Mouse (Mus musculus): Measurements from ENCODE around the gene Sprtn.

The Sprtn gene

DNA sequence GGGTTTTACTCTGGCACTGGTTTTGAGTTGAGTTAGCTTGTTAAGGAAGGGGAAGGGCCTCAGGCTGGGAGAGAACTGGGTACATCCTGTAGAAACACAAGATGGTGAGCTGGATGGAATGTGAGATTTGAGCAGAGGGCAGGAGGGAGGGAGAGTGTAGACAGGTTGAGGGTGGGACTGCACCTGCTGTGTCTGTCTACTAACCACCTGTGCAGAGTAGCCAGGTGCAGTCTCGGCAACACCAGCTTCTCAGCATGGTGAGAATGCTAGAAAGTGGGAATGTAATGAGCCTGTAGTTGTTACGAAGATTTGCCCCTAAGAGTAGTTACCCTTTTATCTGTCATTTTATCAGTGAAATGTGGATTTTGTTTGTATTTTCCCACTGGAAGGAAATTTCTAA, 7.8 kb downstream of the Sprtn start:
- DNase-seq (ENCODE audit: low read depth), result no peak

DNA sequence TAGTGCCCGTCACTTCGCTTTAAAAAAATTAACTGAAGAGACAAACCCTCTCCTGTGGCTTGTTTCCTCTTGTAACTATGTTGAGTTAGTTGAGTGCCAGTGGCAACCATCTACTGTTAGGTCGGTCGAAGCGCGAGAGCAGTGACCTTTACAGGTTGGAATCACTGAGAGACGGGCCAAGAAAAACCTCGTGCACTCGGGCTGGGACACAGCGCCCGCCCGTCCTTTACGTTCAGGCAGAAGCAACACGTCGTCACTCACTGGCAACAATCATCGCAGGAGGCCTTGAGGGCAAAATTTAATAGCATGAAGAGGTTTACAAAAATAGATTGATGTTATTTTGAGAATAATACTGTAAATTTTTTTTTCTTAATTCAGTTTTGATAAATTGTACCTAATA, 12.2 kb downstream of the Sprtn start:
- DNase-seq (ENCODE audit: low read depth), result no peak

DNA sequence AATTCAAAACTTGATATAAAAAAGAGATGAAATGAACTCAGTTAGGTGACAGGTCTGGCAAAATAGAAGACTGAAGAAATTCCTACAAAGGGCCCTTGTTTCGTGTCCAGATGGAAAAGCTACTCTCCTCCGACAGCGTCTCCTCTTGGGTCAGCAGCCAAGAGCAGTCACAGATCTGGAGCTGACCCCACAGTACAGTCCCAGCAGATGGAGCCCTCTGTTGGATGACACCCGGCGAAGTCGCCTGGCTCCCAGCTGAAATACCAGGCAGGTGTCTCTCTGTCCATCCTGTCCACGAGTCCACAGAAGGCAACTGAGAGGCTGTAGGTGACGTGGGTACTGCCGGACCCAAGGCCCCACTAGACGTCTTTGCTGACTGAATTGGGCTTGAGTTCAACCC, 12.7 kb downstream of the Sprtn start:
- DNase-seq (ENCODE audit: low read depth), result no peak

DNA sequence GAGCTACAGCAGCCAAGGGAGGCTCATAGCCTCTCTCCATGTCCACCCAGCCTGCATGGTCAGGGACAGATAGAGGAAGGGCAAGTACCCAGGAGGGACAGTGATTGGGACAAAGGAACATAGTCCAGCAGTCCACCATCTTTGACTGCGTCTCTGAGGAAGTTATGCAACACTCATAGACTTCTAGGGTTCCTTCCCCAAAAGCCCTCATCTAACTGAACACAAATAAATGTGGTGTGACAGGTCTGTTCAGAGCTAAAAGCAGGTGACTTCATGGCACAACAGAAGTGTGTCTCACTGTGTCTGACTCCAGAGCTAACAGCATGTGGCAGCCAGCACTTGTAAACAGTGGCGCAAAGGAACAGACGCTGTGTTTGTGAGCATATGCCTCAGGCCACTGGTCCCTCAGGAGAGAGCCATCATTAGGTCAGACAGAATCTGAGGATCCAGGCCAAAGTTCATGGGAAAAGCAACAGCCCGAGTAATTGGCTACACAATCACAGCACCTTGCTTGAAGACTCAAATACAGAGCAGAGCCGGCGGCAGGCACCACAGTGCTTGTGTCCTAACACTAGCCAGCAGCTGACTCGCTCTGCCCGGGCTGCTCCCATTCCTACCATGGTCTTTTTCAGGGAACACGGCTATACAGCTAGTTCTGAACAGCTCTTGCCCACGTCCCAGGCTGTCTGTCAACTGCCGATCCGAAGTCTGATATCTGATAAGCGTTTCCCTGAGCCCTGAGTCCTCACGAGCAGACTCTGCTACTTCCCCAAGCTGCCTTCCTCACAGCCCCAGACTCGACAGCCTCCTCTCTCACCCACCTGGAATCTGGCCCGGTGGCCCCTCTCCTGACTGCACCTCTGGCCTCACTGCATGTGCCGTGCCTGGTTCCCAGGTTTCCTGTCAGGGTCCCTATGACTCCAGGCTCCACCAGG, 14.5 kb downstream of the Sprtn start:
- DNase-seq (ENCODE audit: low read depth), result peak; percentile 47

DNA sequence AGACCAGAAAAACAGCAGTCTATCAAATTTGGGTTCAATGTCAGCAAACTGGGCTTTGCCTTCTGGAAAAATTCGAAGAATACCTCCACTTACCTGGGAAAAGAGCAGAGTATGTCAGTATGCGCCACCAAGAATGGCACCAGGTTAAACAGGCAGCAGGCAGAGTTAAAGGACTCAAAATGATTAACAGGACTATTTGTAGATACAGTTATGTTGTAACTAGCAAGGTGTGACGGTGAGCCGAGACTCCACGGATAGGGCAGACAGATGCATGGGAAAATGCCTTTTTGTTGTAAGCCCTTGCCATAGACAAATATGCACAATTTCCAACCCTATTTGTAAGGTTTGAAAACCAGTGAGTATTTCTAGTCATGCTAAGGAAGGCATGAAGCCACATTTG, 16.4 kb downstream of the Sprtn start:
- no peak for DNase-seq (ENCODE audit: low read depth)

DNA sequence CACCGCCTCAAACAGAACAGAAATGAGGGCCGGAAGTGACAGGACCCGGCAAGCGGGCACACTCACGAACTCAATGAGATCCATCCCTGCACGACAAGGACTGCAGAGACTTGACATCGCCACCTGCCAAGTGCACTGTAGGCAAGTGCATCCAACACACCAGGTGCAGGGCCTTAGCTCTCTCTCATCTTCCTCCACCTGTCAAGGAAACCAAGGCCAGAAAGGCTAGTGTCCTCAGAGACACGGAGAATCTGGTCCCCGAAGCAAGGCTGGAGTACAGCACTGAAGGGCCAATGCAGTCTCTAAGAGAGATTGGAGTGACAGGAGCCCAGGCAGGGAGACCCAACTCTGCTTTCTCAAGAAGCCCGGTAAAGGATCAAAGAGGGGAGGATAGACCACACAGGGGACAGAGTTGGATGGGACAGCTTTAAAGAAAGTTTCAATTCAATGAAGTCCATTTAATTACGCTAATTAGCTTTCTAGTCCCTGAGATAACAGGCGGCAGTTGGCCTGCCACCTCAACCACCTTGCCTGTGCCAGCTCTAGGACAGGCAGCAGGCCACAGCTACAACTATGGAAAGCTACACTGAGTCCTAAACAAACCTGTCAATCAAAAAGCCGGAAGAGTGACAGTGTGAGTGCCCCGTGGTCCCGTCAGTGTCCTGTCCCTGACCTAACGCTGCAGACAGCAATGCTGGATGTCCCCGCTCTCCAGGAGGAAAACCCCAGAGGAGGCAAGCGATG, 20.2 kb downstream of the Sprtn start:
- DNase-seq (ENCODE audit: low read depth), result no peak

DNA sequence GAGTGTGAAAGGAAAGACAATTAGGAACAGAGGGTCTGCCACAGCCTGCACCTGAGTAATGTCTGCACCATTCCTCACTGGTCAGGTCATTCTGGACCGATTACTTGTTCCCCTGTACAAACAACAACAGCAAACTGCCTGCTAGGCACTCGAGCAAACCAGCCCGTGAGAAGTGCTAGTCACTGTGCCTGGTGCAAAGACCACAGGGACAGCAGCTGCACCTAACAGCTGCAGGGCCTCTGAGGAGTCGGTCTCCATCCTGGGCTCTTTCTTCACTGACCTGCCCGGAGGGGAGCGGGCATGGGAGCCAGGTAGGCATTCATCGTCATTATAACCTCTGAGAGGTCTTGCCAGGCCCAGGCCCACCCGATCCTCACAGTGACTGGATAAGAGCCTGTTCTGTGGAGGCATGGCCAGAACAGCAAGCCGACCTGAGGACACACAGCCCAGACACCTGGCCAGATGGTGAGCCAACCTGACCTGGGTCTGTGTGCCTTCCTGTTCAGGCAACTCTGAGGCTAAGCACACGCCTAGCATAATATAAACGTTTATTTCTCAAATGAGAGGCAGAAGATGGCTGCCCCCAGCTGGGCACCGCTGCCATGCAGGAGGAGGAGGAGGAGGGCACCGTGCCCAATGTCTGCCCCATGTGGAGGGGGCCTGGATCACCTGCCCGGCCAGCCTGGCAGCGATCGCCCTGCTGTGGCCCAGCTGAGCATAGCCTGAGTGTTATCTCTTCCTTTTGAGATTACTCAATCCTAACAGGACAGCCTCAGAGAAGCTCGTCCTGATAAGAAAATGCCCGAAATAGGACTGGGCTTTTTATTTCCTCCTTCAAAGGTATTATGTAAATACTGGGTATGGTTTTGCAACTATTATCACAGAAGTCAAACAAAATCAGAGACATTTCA, 23.9 kb downstream of the Sprtn start:
- DNase-seq (ENCODE audit: low read depth), result peak; percentile 91

DNA sequence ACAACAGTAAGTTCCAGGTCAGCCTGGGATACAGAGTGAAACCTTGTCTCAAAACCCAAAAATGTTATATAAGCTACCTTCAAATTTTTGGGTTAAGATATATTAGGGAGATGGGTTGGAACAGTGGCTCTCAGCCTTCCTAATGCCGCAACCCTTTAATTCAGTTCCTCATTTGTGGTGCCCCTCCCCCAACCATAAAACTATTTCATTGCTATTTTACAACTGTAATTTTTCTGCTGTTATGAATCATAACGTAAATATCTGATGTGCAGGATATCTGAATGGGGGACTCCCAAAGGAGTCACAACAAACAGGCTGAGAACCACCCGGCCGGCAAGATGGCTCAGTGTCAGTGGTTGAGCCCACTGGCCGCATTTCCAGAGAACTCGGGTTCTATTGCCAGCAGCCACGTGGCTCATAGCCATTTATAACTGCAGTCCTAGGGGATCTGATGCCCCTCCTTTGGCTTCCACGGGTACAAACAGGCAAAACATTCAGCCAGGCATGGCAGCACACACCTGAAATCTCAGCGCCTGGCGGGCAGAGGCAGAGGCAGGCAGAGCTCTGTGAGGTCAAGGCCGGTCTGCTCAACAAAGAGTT, 24.9 kb downstream of the Sprtn start:
- peak; percentile 62 for DNase-seq (ENCODE audit: low read depth)

DNA sequence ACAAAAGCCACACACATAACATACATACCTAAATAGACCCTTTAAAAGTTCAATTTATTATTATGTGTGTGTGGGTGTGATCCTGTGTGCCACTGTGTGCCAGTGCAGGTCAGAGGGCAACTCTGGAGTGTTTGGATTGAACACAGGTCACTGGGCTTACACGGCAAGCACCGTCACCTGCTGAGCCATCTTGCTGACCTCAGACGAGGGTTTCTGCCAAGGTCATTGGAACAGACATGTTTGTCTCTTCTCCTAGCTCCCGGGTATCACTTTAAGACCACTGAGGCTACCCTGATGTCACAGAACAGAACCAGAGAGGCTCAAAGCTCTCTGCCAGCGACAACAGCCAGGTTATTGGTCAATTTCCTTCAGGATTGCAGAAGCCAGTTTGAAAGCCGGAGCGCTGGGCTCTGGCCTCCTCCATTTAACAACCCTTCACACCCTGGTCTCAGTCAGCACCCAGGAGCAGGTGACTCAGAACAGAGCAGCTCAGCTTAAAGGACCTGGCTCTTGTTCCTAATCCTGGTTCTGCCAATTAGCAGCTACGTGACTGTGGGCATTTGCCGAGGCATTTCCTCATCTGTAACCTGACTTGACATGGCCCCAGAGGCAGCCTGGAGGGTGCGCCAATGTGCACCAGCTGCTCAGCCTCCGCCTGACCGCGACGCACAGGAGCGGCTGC, 26.4 kb downstream of the Sprtn start:
- DNase-seq (ENCODE audit: low read depth), result peak; percentile 45

DNA sequence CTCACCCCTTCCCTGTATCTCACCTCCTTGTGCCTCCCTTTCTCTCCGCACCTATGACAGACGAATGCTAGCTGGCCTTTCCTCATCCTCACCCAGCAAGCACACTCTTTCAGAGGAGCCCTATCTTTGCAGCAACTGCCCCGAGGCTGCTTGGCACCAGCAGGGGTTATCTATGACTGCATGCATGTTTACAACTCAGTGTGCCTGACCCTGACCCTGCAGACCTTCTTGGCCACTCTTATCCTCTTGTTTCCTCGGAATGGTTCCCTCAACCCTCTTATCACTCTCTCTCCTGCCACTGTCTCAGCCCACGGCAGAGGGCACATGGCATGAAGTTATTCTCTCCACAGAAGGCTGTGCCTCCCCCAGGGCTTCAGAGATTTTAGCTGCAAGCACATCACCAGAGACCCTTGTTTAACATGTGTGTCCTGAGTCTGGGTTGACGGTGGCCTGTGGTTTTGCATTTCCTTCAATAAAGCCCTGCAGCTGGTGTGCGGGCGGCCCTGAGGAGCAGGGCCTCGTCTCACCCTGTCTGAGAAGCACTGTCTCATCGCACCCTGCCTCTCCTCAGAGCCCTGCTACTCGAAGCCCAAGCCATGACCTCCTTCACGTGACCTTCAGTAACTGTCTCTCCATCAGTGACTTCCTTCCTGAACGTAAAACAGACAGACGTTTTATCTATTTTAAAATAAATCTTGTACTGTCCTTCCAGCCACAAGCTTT, 28.0 kb downstream of the Sprtn start:
- DNase-seq (ENCODE audit: low read depth), result peak; percentile 52

DNA sequence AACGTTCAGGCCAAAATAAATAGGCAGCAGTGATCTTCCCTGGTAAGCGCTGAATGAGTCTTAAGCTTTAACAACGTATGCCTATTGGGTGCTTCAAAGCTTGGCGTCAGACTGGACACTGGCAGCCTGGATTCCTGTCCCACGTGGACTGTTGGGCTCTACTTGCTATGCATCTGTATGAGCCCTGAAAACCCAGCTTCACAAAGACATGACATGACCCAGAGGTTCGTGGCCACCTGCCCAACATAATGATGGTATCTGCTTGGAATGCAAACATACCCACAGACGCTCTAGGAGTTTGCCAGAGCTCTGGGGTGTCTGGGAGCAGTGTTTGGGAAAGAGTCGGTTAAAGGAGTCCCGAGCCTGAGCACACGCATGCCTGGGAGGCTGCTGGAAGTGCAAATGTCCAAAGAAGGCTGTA, 28.7 kb downstream of the Sprtn start:
- no peak for DNase-seq (ENCODE audit: low read depth)

DNA sequence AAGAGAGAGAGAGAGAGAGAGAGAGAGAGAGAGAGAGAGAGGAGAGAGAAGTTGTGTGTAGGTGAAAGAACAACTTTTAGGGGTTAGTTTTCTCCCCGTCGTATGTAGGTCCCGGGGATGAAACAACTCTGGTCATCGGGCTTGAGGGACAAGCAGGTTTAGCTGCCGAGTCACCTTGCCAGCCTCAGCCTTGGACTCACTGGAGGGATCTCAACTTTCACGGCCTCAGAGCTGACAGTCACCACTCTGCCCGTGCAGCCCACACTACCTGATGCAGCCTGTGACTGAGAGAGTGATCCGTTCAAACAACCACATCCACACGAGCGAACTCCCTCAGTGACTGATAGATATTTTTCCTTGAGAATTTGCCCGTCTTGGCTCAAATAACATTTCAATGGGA, 31.3 kb downstream of the Sprtn start:
- DNase-seq (ENCODE audit: low read depth), result no peak

DNA sequence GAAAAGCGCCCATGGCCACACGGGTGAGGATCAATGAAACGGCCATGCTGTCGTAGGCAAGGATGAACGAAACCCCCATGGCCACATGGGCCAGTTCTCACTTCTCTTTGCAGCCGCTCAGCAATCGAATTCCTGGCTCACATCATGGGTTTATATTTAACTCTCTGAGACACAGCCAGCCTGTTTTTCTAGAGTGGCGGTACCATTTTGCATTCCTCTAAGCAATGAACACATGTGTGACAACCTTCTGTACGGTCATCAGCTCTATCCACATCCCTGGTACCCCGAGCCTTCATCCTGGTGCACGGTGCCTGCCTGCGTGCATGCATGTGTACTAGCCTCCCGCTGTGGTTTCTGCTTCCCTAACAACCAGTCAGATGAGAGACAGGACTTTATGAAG, 32.4 kb downstream of the Sprtn start:
- DNase-seq (ENCODE audit: low read depth), result no peak

DNA sequence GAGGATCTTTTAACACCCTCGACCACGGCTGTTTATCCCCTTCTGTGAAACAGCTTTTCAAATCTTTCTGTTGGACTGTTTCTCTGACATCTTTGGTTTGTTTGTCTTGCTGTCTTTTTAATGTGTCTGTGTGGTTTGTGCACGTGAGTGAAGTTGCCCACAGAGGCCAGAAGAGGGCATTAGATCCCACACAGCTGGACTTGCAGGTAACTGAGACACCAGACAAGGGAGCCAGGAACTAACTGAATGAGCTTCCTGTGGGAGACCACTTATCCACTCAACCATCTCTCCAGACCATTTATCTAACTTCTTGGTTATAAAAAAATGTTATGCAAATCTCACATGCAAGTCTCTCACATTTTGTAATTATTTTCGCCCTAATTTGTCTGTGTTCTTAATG, 33.0 kb downstream of the Sprtn start:
- DNase-seq (ENCODE audit: low read depth), result peak; percentile 52

DNA sequence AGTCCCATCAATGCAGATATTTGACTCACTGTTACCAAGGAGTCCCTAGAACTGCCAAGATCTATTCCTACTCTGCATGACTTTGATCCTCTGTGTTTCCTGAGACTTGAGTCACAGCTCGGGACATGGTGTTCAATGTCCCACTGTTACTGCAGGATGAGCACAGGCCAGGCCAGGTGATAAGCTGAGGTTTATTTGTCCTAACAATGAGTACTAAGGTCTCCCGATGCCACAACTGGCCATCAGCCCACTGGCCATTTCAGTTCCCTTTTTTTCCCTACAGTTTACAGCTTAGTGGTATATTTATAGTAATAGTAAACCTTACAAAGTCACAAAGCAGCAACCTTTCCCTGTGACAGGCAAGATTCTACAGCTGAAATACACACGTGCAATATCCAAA, 34.7 kb downstream of the Sprtn start:
- no peak for DNase-seq (ENCODE audit: low read depth)

DNA sequence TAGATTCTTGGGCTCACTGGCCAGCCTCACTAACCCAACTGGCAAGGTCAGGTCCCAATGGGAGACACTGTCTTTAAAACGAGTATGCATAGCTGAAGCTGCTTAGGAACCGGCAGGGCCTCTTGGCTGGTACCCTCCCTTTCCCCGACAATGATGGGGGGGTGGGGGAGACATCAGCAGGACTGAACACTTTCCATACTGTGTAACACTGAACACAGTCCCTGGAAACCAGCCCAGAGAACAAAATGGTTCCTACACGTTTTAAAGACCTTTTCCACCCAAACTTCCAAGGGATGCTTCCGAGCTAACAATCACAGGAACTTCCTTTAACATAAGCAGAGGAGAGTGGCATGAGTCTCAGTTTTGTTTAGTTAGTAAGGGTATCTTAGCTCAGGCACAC, 37.4 kb downstream of the Sprtn start:
- DNase-seq (ENCODE audit: low read depth), result no peak

DNA sequence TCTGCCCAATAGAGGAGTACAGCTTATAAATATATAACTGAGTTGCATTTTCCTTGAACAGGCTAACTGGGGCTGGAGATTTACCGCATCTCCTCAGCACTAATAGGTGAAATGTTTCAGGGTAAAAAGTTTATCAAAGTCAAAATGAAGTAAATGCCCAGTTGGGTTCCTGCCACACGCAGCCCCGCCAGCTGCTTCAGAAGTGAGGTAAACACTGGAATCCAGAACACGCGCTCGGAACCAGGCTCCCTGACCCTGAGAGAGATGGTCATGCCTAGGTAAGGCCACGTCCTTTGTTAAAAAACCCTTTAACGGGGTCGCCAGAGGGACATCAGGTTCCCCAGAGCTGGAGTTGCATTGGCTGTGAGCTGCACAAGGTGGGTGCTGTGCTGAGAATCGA, 39.0 kb downstream of the Sprtn start:
- no peak for DNase-seq (ENCODE audit: low read depth)

DNA sequence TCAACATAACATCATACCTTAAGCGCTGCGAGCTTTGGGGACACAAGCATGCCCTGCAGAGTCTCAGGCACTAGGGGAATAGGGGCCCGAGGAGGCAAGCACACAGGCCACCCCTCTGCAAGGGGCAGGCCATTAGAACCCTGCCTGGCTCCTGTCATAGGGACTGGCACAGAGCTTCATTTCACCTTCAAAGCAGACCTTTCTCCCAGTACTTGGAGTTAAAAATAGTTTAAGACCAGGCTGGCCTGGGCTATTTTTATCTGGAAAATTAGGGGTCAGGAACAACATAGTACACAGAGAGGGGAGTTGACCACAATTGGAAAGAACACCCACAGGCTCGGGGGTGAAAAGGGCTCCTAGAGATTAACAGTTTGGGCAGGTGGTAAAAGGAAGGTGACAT, 39.6 kb downstream of the Sprtn start:
- DNase-seq (ENCODE audit: low read depth), result no peak

DNA sequence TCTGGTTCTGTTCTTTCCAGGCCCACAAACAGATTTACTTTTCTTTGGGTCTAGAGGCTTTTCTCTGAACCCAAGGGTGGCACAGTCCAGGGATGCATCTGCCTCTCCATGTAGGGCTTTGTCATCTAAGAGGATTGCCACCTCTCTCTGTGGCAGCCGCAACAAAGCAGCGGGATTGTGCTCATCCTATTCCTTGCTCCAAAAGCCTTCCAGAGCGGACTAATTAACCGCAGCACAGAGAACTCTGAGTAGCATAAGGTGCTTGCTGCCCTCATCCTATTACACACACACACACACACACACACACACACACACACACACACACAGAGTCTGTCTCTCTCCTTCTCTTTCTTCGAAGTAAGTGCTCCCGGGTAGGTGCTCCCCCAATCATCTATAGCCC, 46.1 kb downstream of the Sprtn start:
- no peak for DNase-seq (ENCODE audit: low read depth)

DNA sequence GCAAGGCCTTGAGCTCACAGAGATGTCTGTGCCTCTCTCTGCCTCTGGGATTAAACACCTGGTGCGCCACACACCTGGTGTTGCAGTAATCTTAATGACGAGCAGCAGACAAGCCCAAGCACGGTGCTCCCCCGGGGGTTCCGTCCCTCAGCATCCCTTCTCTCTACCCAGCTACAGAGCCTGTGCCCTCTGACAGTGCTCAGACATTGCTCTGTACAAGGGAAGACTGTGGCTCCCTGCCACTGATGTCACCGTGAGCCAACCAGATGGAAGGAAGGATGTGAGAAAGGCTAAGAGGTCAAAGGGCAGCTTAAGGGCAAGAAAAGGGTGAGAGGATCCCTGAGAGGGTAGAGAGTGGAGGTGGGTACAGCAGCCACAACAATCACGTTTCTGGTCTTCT, 46.7 kb downstream of the Sprtn start:
- DNase-seq (ENCODE audit: low read depth), result no peak

Data from 416B (cell line).